Mouse (Mus musculus): ENCODE measurements at regions not wholly inside any gene's neighbourhood (a gene's known extent, or its start where the extent isn't known, plus 50 kb on each side); places are given as distances from the start of the nearest gene placed in this dataset.
A peak's percentile ranks its signal among the peaks of the same experiment; 100 is the strongest.
"Not testable (repeated sequence)": the region's sequence is repeated elsewhere in the genome, so short reads cannot be mapped to it uniquely, and the experiment has no call there.

- Histone ChIP-seq H3K4me1 (peaks cover 43% of the 10 kb centered on the region), H3K4me3 (no peak overlapping the region), H3K36me3 (no peaks in the 10 kb centered on the region), H3K27ac (no peak overlapping the region), H3K27me3 (peaks cover 44% of the 10 kb centered on the region), H3K4me2 (replicated peaks) (no peak overlapping the region), H3K9ac (no peak overlapping the region), H3K9me3 (peaks cover 6% of the 10 kb centered on the region; the same call in 1 of the 2 replicates)
- ATAC-seq (ENCODE audit: low FRiP score, low read depth): no peak
- WGBS: 62% methylated on average over 4 of the region's 4 CpGs
Measured at GRCm38 (mm10) chr6:50824466-50824865, 170.2 kb upstream of the Npvf start.

- no peak overlapping the region for H3K9ac ChIP-seq
- no peaks in the 10 kb centered on the region for H3K27me3 ChIP-seq
- no peak overlapping the region for H3K4me3 ChIP-seq
- 55% methylated on average over 5 of the region's 5 CpGs for WGBS
- no peaks in the 10 kb centered on the region for H3K36me3 ChIP-seq
- no peaks in the 10 kb centered on the region for H3K4me1 ChIP-seq
- no peak for ATAC-seq (ENCODE audit: low FRiP score, low read depth)
- no peak overlapping the region for H3K27ac ChIP-seq
- no peak overlapping the region for H3K4me2 ChIP-seq (replicated peaks)
- peaks cover 6% of the 10 kb centered on the region; the same call in 1 of the 2 replicates for H3K9me3 ChIP-seq
Measured at GRCm38 (mm10) chr6:50831725-50832124, 177.5 kb upstream of the Npvf start.

GRCm38 (mm10) chr6:50835997-50836625 is 181.9 kb upstream of the Npvf start:
- Histone ChIP-seq H3K4me3 (no peak overlapping the region), H3K27me3 (no peaks in the 10 kb centered on the region), H3K27ac (no peak overlapping the region), H3K36me3 (no peaks in the 10 kb centered on the region), H3K9me3 (no peaks in the 10 kb centered on the region), H3K4me1 (no peaks in the 10 kb centered on the region), H3K9ac (no peak overlapping the region), H3K4me2 (replicated peaks) (no peak overlapping the region)
- ATAC-seq (ENCODE audit: low FRiP score, low read depth): no peak
- WGBS: 68% methylated on average over 6 of the region's 6 CpGs

GRCm38 (mm10) chr6:50840826-50841225 is 186.6 kb upstream of the Npvf start:
- Histone ChIP-seq H3K4me3 (no peak overlapping the region), H3K9ac (no peak overlapping the region), H3K4me2 (replicated peaks) (no peak overlapping the region), H3K36me3 (no peaks in the 10 kb centered on the region), H3K27ac (no peak overlapping the region), H3K9me3 (no peaks in the 10 kb centered on the region), H3K27me3 (peaks cover 3% of the 10 kb centered on the region; the same call in 1 of the 2 replicates), H3K4me1 (0 out of 2 replicates have a peak, but pooled peaks cover 4% of the 10 kb centered on the region)
- 70% methylated on average over 9 of the region's 9 CpGs for WGBS
- ATAC-seq (ENCODE audit: low FRiP score, low read depth): no peak

- 89% methylated on average over 2 of the region's 2 CpGs for WGBS
- not testable (repeated sequence) for H3K27ac ChIP-seq; H3K4me3 ChIP-seq; H3K4me2 ChIP-seq (replicated peaks); H3K9me3 ChIP-seq; H3K27me3 ChIP-seq; H3K9ac ChIP-seq; ATAC-seq (ENCODE audit: low FRiP score, low read depth); H3K36me3 ChIP-seq
- H3K4me1 ChIP-seq: peaks cover 21% of the 10 kb centered on the region; the same call in 1 of the 2 replicates
Measured at GRCm38 (mm10) chr6:50845246-50845645, 191.0 kb upstream of the Npvf start.

GRCm38 (mm10) chr6:50846740-50847516 is 192.7 kb upstream of the Npvf start:
- Histone ChIP-seq H3K27ac (no peak overlapping the region), H3K27me3 (peaks cover 3% of the 10 kb centered on the region; the same call in 1 of the 2 replicates), H3K4me2 (replicated peaks) (no peak overlapping the region), H3K4me1 (peaks cover 20% of the 10 kb centered on the region; the same call in 1 of the 2 replicates), H3K4me3 (no peak overlapping the region), H3K9me3 (no peaks in the 10 kb centered on the region), H3K36me3 (no peaks in the 10 kb centered on the region), H3K9ac (no peak overlapping the region)
- WGBS: 51% methylated on average over 18 of the region's 18 CpGs
- ATAC-seq (ENCODE audit: low FRiP score, low read depth): no peak

GRCm38 (mm10) chr6:50847548-50847947 is 193.3 kb upstream of the Npvf start:
- ATAC-seq (ENCODE audit: low FRiP score, low read depth): no peak

GRCm38 (mm10) chr6:50859162-50859561 is 204.9 kb upstream of the Npvf start:
- no peaks in the 10 kb centered on the region for H3K36me3 ChIP-seq
- H3K9ac ChIP-seq: no peak overlapping the region
- no peak overlapping the region for H3K4me3 ChIP-seq
- no peak for ATAC-seq (ENCODE audit: low FRiP score, low read depth)
- WGBS: 77% methylated on average over 4 of the region's 4 CpGs
- peaks cover 5% of the 10 kb centered on the region for H3K27me3 ChIP-seq
- no peak overlapping the region for H3K4me2 ChIP-seq (replicated peaks)
- no peak overlapping the region for H3K27ac ChIP-seq
- no peaks in the 10 kb centered on the region for H3K4me1 ChIP-seq
- no peaks in the 10 kb centered on the region for H3K9me3 ChIP-seq

More at GRCm38 (mm10) chr6:50847548-50847947, 193.3 kb upstream of the Npvf start:
- no peak overlapping the region for H3K9ac ChIP-seq
- 72% methylated on average over 7 of the region's 7 CpGs for WGBS
- no peaks in the 10 kb centered on the region for H3K9me3 ChIP-seq
- H3K4me1 ChIP-seq: peaks cover 17% of the 10 kb centered on the region; the same call in 1 of the 2 replicates
- H3K4me3 ChIP-seq: no peak overlapping the region
- no peak overlapping the region for H3K27ac ChIP-seq
- H3K27me3 ChIP-seq: peaks cover 3% of the 10 kb centered on the region; the same call in 1 of the 2 replicates
- H3K36me3 ChIP-seq: no peaks in the 10 kb centered on the region
- H3K4me2 ChIP-seq (replicated peaks): no peak overlapping the region

GRCm38 (mm10) chr6:50877991-50878390 is 223.8 kb upstream of the Npvf start:
- H3K27me3 ChIP-seq: no peaks in the 10 kb centered on the region
- no peak overlapping the region for H3K9ac ChIP-seq
- no peaks in the 10 kb centered on the region for H3K36me3 ChIP-seq
- WGBS: 56% methylated on average over 5 of the region's 5 CpGs
- H3K4me1 ChIP-seq: peaks cover 31% of the 10 kb centered on the region
- H3K27ac ChIP-seq: no peak overlapping the region
- H3K4me3 ChIP-seq: no peak overlapping the region
- H3K9me3 ChIP-seq: no peaks in the 10 kb centered on the region
- ATAC-seq (ENCODE audit: low FRiP score, low read depth): no peak
- H3K4me2 ChIP-seq (replicated peaks): no peak overlapping the region

- Histone ChIP-seq H3K27me3 (no peaks in the 10 kb centered on the region), H3K4me2 (replicated peaks) (no peak overlapping the region), H3K4me3 (no peak overlapping the region), H3K9ac (no peak overlapping the region), H3K36me3 (no peaks in the 10 kb centered on the region), H3K4me1 (peaks cover 26% of the 10 kb centered on the region), H3K9me3 (no peaks in the 10 kb centered on the region), H3K27ac (0 out of 2 replicates have a peak overlapping the region, but pooled peaks have one; percentile 28)
- 65% methylated on average over 3 of the region's 3 CpGs for WGBS
- ATAC-seq (ENCODE audit: low FRiP score, low read depth): no peak
Measured at GRCm38 (mm10) chr6:50882298-50882697, 228.1 kb upstream of the Npvf start.

- Histone ChIP-seq H3K4me2 (replicated peaks) (no peak overlapping the region), H3K27me3 (no peaks in the 10 kb centered on the region), H3K4me1 (peaks cover 26% of the 10 kb centered on the region), H3K36me3 (no peaks in the 10 kb centered on the region), H3K9me3 (no peaks in the 10 kb centered on the region), H3K9ac (no peak overlapping the region), H3K4me3 (no peak overlapping the region), H3K27ac (no peak overlapping the region)
- WGBS: 26% methylated on average over 4 of the region's 4 CpGs
- ATAC-seq (ENCODE audit: low FRiP score, low read depth): no peak
Measured at GRCm38 (mm10) chr6:50882759-50883158, 228.5 kb upstream of the Npvf start.

GRCm38 (mm10) chr6:50885031-50885430 is 230.8 kb upstream of the Npvf start:
- Histone ChIP-seq H3K4me1 (peaks cover 26% of the 10 kb centered on the region), H3K9me3 (no peaks in the 10 kb centered on the region), H3K27ac (no peak overlapping the region), H3K4me2 (replicated peaks) (no peak overlapping the region), H3K9ac (no peak overlapping the region), H3K4me3 (no peak overlapping the region), H3K36me3 (no peaks in the 10 kb centered on the region), H3K27me3 (peaks cover 8% of the 10 kb centered on the region)
- ATAC-seq (ENCODE audit: low FRiP score, low read depth): no peak
- WGBS: 94% methylated on average over 4 of the region's 4 CpGs
